Mouse (Mus musculus) CH12.LX (cell line): Measurements from ENCODE around the gene Ebi3. TPM values are rescaled to one million over a fixed set of nuclear protein-coding genes. Genes with fewer than 3 reads are reported as not detected.

ENCODE experiments used
- DNase-seq: peaks from one replicate; pipeline ENCODE4 v3.0.0-alpha.2; 2013; ENCODE audit errors: extremely low read depth
- H3K27ac ChIP-seq: 2 replicates; pipeline ENCODE4 v1.5.1; 2012; ENCODE audit warnings: low read depth, mild to moderate bottlenecking, control low read depth, moderate library complexity; ENCODE audit not compliant: insufficient read depth
- H3K27me3 ChIP-seq: replicated peaks from 2 replicates; pipeline ENCODE3; 2012; ENCODE audit warnings: inconsistent platforms
- H3K36me3 ChIP-seq, 2 experiments: replicated peaks in 1 of 2; 2 replicates each; pipeline versions ENCODE3 to v1.6.1; 2012; ENCODE audit warnings: inconsistent platforms in 1 of 2, low read length in 1 of 2, mild to moderate bottlenecking in 1 of 2, mixed read lengths in 1 of 2, moderate library complexity in 1 of 2; ENCODE audit not compliant: control insufficient read depth in 1 of 2, insufficient read depth in 1 of 2
- H3K4me1 ChIP-seq, 2 experiments: 2 replicates each; pipeline ENCODE4 v1.6.1; 2012; ENCODE audit warnings: inconsistent platforms in 1 of 2, moderate library complexity in 1 of 2; ENCODE audit not compliant: insufficient read depth in 2 of 2, control insufficient read depth in 1 of 2
- H3K4me2 ChIP-seq: 2 replicates; pipeline ENCODE4 v1.6.1; 2012; ENCODE audit warnings: low read depth, mild to moderate bottlenecking, control low read depth; ENCODE audit not compliant: poor library complexity, insufficient read depth, severe bottlenecking
- H3K4me3 ChIP-seq, 3 experiments: fragments of 150-350 bp in 1 of 3; sonication (generic) in 1 of 3; replicated peaks in 1 of 3; 2 replicates each; pipeline versions ENCODE3 to v1.5.1; 2011 to 2012; ENCODE audit warnings: low read depth in 2 of 3, low read length in 2 of 3, mild to moderate bottlenecking in 2 of 3, moderate library complexity in 2 of 3, control low read depth in 1 of 3, improper control_type of control experiment in 1 of 3, inconsistent platforms in 1 of 3, mixed read lengths in 1 of 3; ENCODE audit not compliant: poor library complexity in 1 of 3
- H3K79me2 ChIP-seq: replicated peaks from 2 replicates; pipeline ENCODE4 v1.6.1; 2012; ENCODE audit warnings: mild to moderate bottlenecking, moderate library complexity; ENCODE audit not compliant: control insufficient read depth, poor library complexity, insufficient read depth, severe bottlenecking; ENCODE audit errors: extremely low read depth
- H3K9ac ChIP-seq: 2 replicates; pipeline ENCODE4 v1.6.1; 2012; ENCODE audit warnings: low read depth, mild to moderate bottlenecking, control low read depth, moderate library complexity; ENCODE audit not compliant: insufficient read depth
- H3K9me3 ChIP-seq: replicated peaks from 2 replicates; pipeline ENCODE3; 2012; ENCODE audit warnings: low read length, inconsistent platforms, mixed read lengths
- CHD1 ChIP-seq: IDR thresholded peaks from 2 replicates; pipeline ENCODE4 v1.6.1; 2012; ENCODE audit warnings: low read depth, low read length, improper control_type of control experiment, inconsistent platforms
- CHD2 ChIP-seq: IDR thresholded peaks from 2 replicates; pipeline ENCODE4 v1.6.1; 2011; ENCODE audit warnings: low read length, improper control_type of control experiment
- GABPA ChIP-seq: IDR thresholded peaks from 2 replicates; pipeline ENCODE4 v1.6.1; 2012; ENCODE audit warnings: low read depth, low read length, improper control_type of control experiment, inconsistent platforms; ENCODE audit not compliant: insufficient replicate concordance
- JUN ChIP-seq: IDR thresholded peaks from 2 replicates; pipeline ENCODE4 v1.6.1; 2011; ENCODE audit warnings: low read depth, mild to moderate bottlenecking, low read length, improper control_type of control experiment, moderate library complexity; ENCODE audit not compliant: insufficient read depth
- KAT2A ChIP-seq: IDR thresholded peaks from 2 replicates; pipeline ENCODE4 v1.6.1; 2012; ENCODE audit warnings: low read length, improper control_type of control experiment, inconsistent platforms; ENCODE audit not compliant: insufficient replicate concordance
- MAX ChIP-seq: IDR thresholded peaks from 2 replicates; pipeline ENCODE4 v1.6.1; 2011; ENCODE audit warnings: low read length, improper control_type of control experiment
- MAZ ChIP-seq: IDR thresholded peaks from 2 replicates; pipeline ENCODE4 v1.6.1; 2012; ENCODE audit warnings: low read depth, mild to moderate bottlenecking, inconsistent platforms, low read length, improper control_type of control experiment, moderate library complexity
- PAX5 ChIP-seq: IDR thresholded peaks from 2 replicates; pipeline ENCODE4 v1.6.1; 2012; ENCODE audit warnings: low read length, inconsistent platforms, mixed read lengths
- POLR2A ChIP-seq: IDR thresholded peaks from 2 replicates; pipeline ENCODE4 v1.6.1; 2011; ENCODE audit warnings: low read depth, mild to moderate bottlenecking, improper control_type of control experiment, low read length
- POLR2AphosphoS2 ChIP-seq: IDR thresholded peaks from 2 replicates; pipeline ENCODE4 v1.6.1; 2011; ENCODE audit warnings: low read depth, low read length, improper control_type of control experiment
- RAD21 ChIP-seq: IDR thresholded peaks from 2 replicates; pipeline ENCODE4 v1.6.1; 2011; ENCODE audit warnings: low read depth, mild to moderate bottlenecking, low read length, improper control_type of control experiment, moderate library complexity
- RCOR1 ChIP-seq: conservative IDR thresholded peaks from 2 replicates; pipeline ENCODE4 v1.6.1; 2012; ENCODE audit warnings: low read depth, mild to moderate bottlenecking, inconsistent platforms, low read length, improper control_type of control experiment
- UBTF ChIP-seq: IDR thresholded peaks from 2 replicates; pipeline ENCODE4 v1.6.1; 2012; ENCODE audit warnings: low read depth, mild to moderate bottlenecking, inconsistent platforms, low read length, improper control_type of control experiment, moderate library complexity
- USF2 ChIP-seq: conservative IDR thresholded peaks from 2 replicates; pipeline ENCODE4 v1.6.1; 2011; ENCODE audit warnings: low read depth, low read length, improper control_type of control experiment
- ZNF384 ChIP-seq: IDR thresholded peaks from 2 replicates; pipeline ENCODE4 v1.6.1; 2012; ENCODE audit warnings: low read depth, low read length, improper control_type of control experiment, inconsistent platforms
- dilution Hi-C: fragments of 300-500 bp; cut with MboI; formaldehyde crosslinking; loops from 2 replicates; pipeline ENCODE4 v1.14.3; 2020; ENCODE audit warnings: low sequenced_read_pairs; ENCODE audit not compliant: extremely low pct_unique_long_range_greater_than_20kb, extremely low pct_ligation_motif_present
- in situ Hi-C: fragments of 300-500 bp; cut with MboI; formaldehyde crosslinking; loops from 3 replicates; pipeline ENCODE4 v1.14.3; 2019; ENCODE audit warnings: low sequenced_read_pairs, low pct_ligation_motif_present, low pct_unique_long_range_greater_than_20kb, mixed read lengths
- polyA plus RNA-seq: library from polyadenylated mRNA; unstranded; fragments of >175 nt; gene quantifications from 2 replicates; pipeline ENCODE4 v1.2.1, GENCODE M21; 2012; ENCODE audit warnings: low read depth; ENCODE audit not compliant: insufficient read length
- total RNA-seq, 2 experiments: library from RNA; depleted of rRNA; stranded (reverse); fragments of 300-350 nt in 1 of 2; fragments of >200 nt in 1 of 2; gene quantifications; 2 replicates each; pipeline ENCODE4 v1.2.3; 2012 to 2014

The Ebi3 gene
- total and polyA plus RNA-seq, 3 experiments: 60.3 to 207 (median 105) TPM

DNA sequence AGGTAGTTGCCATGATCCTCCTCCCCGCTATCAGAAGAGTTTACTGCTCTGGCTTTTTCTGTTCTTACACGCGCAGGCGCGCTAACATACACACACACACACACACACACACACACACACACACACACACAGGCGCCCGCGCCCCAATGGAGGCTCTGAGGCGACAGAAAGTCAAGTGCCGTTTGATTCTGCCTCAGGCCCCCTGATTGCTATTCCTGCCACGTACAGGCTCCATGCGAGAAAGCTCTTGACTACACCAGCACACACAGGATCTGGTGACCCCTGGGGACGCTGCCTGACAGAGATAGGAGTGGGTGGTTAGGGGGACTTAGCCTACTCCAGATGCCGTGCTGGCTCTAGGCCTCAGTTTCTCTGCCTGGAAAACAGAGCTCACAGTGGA lies 17.1 kb downstream of the Ebi3 start:
- H3K79me2 ChIP-seq: no peaks in the 10 kb centered on the region
- no peak overlapping the region for H3K27ac ChIP-seq
- no peak for DNase-seq
- no peak overlapping the region for H3K9ac ChIP-seq
- in situ Hi-C loops: no loop called here
- H3K27me3 ChIP-seq: no peaks in the 10 kb centered on the region
- peaks cover 27 to 56% of the 10 kb centered on the region in 2 experiments for H3K36me3 ChIP-seq
- dilution Hi-C loops: no loop called here
- H3K4me2 ChIP-seq: no peak overlapping the region
- H3K4me3 ChIP-seq: no peak overlapping the region
- peaks cover 0 to 16% of the 10 kb centered on the region in 2 experiments; a peak in 3 of 4 replicates for H3K4me1 ChIP-seq
- TF ChIP-seq KAT2A (no peak), USF2 (no peak), RCOR1 (no peak), GABPA (no peak), UBTF (no peak), CHD2 (no peak), JUN (no peak), PAX5 (no peak)
- no peaks in the 10 kb centered on the region for H3K9me3 ChIP-seq

DNA sequence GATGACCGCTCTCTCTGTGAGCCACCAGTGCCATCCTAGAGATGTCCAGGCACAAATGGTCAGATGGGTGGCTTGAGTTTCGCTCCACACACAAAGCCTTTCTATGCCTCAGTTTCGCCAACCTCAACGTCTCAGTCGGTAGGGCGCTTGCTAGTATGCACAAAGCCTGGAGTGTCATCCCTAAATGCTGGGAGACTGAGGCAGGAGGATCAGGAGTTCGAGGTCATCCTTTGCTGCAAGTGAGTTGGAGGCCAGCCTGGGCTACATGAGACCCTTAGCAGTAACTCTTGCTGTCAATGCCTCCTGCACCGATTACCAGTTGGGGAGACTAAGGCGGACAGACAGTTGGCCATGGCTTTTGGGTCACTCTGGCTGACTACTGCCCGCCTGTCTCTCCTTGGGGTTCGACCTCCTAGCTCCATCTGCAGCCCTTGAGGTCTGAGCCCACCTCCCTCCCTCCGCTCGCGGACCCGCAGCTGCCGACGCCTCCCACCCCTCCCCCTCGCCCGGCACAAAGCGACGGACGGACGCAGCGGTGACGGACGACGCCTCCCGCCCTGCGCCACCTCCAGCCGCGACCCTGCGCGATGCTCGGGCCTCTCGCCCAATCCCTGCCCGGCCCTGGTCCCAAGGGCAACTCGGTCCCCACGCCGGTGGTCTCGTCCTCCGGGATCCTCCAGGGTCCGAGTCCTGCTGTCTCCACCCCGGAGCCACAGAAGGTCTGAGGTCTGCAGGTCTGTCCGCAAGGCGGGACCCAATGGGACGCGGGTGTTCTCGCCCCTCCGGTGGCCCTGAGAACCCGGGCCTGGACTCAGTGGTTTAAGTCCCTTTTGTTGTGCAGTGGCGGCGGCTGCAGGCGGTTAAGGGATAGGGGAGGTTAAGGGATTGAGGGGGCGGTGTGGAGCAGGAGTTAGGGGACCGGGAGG lies 17.8 kb downstream of the Ebi3 start, which contains the start of gene Shd:
Shd (plus strand) TSS at position 502 of the 926 bp plus-strand sequence.
- H3K4me3 ChIP-seq: no peak within 1 kb of the TSS
- peaks cover 21 to 50% of the 10 kb centered on the region in 2 experiments for H3K36me3 ChIP-seq
- H3K9ac ChIP-seq: no peak within 1 kb of the TSS
- H3K27ac ChIP-seq: no peak within 1 kb of the TSS
- H3K27me3 ChIP-seq: no peaks in the 10 kb centered on the region
- in situ Hi-C loops: loop anchor here (5.0 kb wide), 1 partner anchor 37 kb away; the partner anchor contains the start of genes Mpnd and Stap2
- peaks cover 0 to 16% of the 10 kb centered on the region in 2 experiments; a peak in 3 of 4 replicates for H3K4me1 ChIP-seq
- no peaks in the 10 kb centered on the region for H3K9me3 ChIP-seq
- no peaks in the 10 kb centered on the region for H3K79me2 ChIP-seq
- no peak for DNase-seq
- dilution Hi-C loops: no loop called here
- TF ChIP-seq PAX5 (no peak), CHD2 (no peak), POLR2AphosphoS2 (no peak), POLR2A (no peak), ZNF384 (no peak), MAZ (no peak), RAD21 (no peak), UBTF (no peak), JUN (no peak), MAX (no peak), KAT2A (no peak), USF2 (no peak), CHD1 (no peak)
- no peak within 1 kb of the TSS for H3K4me2 ChIP-seq
